Mouse (Mus musculus) CH12.LX (cell line): ENCODE data around the gene Sapcd2. TPM values are rescaled to one million over a fixed set of nuclear protein-coding genes. Genes with fewer than 3 reads are reported as not detected.

ENCODE experiments used
- DNase-seq: peaks from one replicate; pipeline ENCODE4 v3.0.0-alpha.2; 2013; ENCODE audit errors: extremely low read depth
- H3K27ac ChIP-seq: 2 replicates; pipeline ENCODE4 v1.5.1; 2012; ENCODE audit warnings: low read depth, mild to moderate bottlenecking, control low read depth, moderate library complexity; ENCODE audit not compliant: insufficient read depth
- H3K27me3 ChIP-seq: replicated peaks from 2 replicates; pipeline ENCODE3; 2012; ENCODE audit warnings: inconsistent platforms
- H3K36me3 ChIP-seq, 2 experiments: replicated peaks in 1 of 2; 2 replicates each; pipeline versions ENCODE3 to v1.6.1; 2012; ENCODE audit warnings: inconsistent platforms in 1 of 2, low read length in 1 of 2, mild to moderate bottlenecking in 1 of 2, mixed read lengths in 1 of 2, moderate library complexity in 1 of 2; ENCODE audit not compliant: control insufficient read depth in 1 of 2, insufficient read depth in 1 of 2
- H3K4me1 ChIP-seq, 2 experiments: 2 replicates each; pipeline ENCODE4 v1.6.1; 2012; ENCODE audit warnings: inconsistent platforms in 1 of 2, moderate library complexity in 1 of 2; ENCODE audit not compliant: insufficient read depth in 2 of 2, control insufficient read depth in 1 of 2
- H3K4me2 ChIP-seq: 2 replicates; pipeline ENCODE4 v1.6.1; 2012; ENCODE audit warnings: low read depth, mild to moderate bottlenecking, control low read depth; ENCODE audit not compliant: poor library complexity, insufficient read depth, severe bottlenecking
- H3K4me3 ChIP-seq, 3 experiments: fragments of 150-350 bp in 1 of 3; sonication (generic) in 1 of 3; replicated peaks in 1 of 3; 2 replicates each; pipeline versions ENCODE3 to v1.5.1; 2011 to 2012; ENCODE audit warnings: low read depth in 2 of 3, low read length in 2 of 3, mild to moderate bottlenecking in 2 of 3, moderate library complexity in 2 of 3, control low read depth in 1 of 3, improper control_type of control experiment in 1 of 3, inconsistent platforms in 1 of 3, mixed read lengths in 1 of 3; ENCODE audit not compliant: poor library complexity in 1 of 3
- H3K79me2 ChIP-seq: replicated peaks from 2 replicates; pipeline ENCODE4 v1.6.1; 2012; ENCODE audit warnings: mild to moderate bottlenecking, moderate library complexity; ENCODE audit not compliant: control insufficient read depth, poor library complexity, insufficient read depth, severe bottlenecking; ENCODE audit errors: extremely low read depth
- H3K9ac ChIP-seq: 2 replicates; pipeline ENCODE4 v1.6.1; 2012; ENCODE audit warnings: low read depth, mild to moderate bottlenecking, control low read depth, moderate library complexity; ENCODE audit not compliant: insufficient read depth
- H3K9me3 ChIP-seq: replicated peaks from 2 replicates; pipeline ENCODE3; 2012; ENCODE audit warnings: low read length, inconsistent platforms, mixed read lengths
- BHLHE40 ChIP-seq: IDR thresholded peaks from 2 replicates; pipeline ENCODE4 v1.6.1; 2011; ENCODE audit warnings: mild to moderate bottlenecking, low read depth, low read length, improper control_type of control experiment
- CHD2 ChIP-seq: IDR thresholded peaks from 2 replicates; pipeline ENCODE4 v1.6.1; 2011; ENCODE audit warnings: low read length, improper control_type of control experiment
- CTCF ChIP-seq, 2 experiments: IDR thresholded peaks in 1 of 2; conservative IDR thresholded peaks in 1 of 2; 2 replicates each; pipeline ENCODE4 v1.5.1; 2011 to 2012; ENCODE audit warnings: low read depth in 2 of 2, low read length in 2 of 2, improper control_type of control experiment in 1 of 2, inconsistent platforms in 1 of 2, mild to moderate bottlenecking in 1 of 2, moderate library complexity in 1 of 2
- E2F4 ChIP-seq: IDR thresholded peaks from 2 replicates; pipeline ENCODE4 v1.6.1; 2011; ENCODE audit warnings: low read depth, low read length, improper control_type of control experiment; ENCODE audit not compliant: insufficient replicate concordance
- ETS1 ChIP-seq: conservative IDR thresholded peaks from 2 replicates; pipeline ENCODE4 v1.6.1; 2012; ENCODE audit warnings: low read depth, mild to moderate bottlenecking, inconsistent platforms, low read length, improper control_type of control experiment, moderate library complexity
- GABPA ChIP-seq: IDR thresholded peaks from 2 replicates; pipeline ENCODE4 v1.6.1; 2012; ENCODE audit warnings: low read depth, low read length, improper control_type of control experiment, inconsistent platforms; ENCODE audit not compliant: insufficient replicate concordance
- JUND ChIP-seq: conservative IDR thresholded peaks from 2 replicates; pipeline ENCODE4 v1.6.1; 2011; ENCODE audit warnings: low read depth, low read length, improper control_type of control experiment
- KAT2A ChIP-seq: IDR thresholded peaks from 2 replicates; pipeline ENCODE4 v1.6.1; 2012; ENCODE audit warnings: low read length, improper control_type of control experiment, inconsistent platforms; ENCODE audit not compliant: insufficient replicate concordance
- MAX ChIP-seq: IDR thresholded peaks from 2 replicates; pipeline ENCODE4 v1.6.1; 2011; ENCODE audit warnings: low read length, improper control_type of control experiment
- NELFE ChIP-seq: IDR thresholded peaks from 2 replicates; pipeline ENCODE4 v1.6.1; 2011; ENCODE audit warnings: low read depth, low read length, improper control_type of control experiment
- NRF1 ChIP-seq: IDR thresholded peaks from 2 replicates; pipeline ENCODE4 v1.6.1; 2014; ENCODE audit warnings: low read depth, mild to moderate bottlenecking, inconsistent platforms, low read length, improper control_type of control experiment, moderate library complexity
- POLR2A ChIP-seq: IDR thresholded peaks from 2 replicates; pipeline ENCODE4 v1.6.1; 2011; ENCODE audit warnings: low read depth, mild to moderate bottlenecking, improper control_type of control experiment, low read length
- POLR2AphosphoS2 ChIP-seq: IDR thresholded peaks from 2 replicates; pipeline ENCODE4 v1.6.1; 2011; ENCODE audit warnings: low read depth, low read length, improper control_type of control experiment
- RAD21 ChIP-seq: IDR thresholded peaks from 2 replicates; pipeline ENCODE4 v1.6.1; 2011; ENCODE audit warnings: low read depth, mild to moderate bottlenecking, low read length, improper control_type of control experiment, moderate library complexity
- SIN3A ChIP-seq: IDR thresholded peaks from 2 replicates; pipeline ENCODE4 v1.6.1; 2012; ENCODE audit warnings: low read length, improper control_type of control experiment, inconsistent platforms
- SMC3 ChIP-seq: IDR thresholded peaks from 2 replicates; pipeline ENCODE4 v1.6.1; 2011; ENCODE audit warnings: low read depth, low read length, improper control_type of control experiment
- TBP ChIP-seq: conservative IDR thresholded peaks from 2 replicates; pipeline ENCODE4 v1.6.1; 2011; ENCODE audit warnings: low read depth, low read length, improper control_type of control experiment
- USF1 ChIP-seq: IDR thresholded peaks from 2 replicates; pipeline ENCODE4 v1.6.1; 2014; ENCODE audit warnings: low read depth, mild to moderate bottlenecking, inconsistent platforms, low read length, improper control_type of control experiment
- ZC3H11A ChIP-seq: IDR thresholded peaks from 2 replicates; pipeline ENCODE4 v1.6.1; 2012; ENCODE audit warnings: low read depth, mild to moderate bottlenecking, inconsistent platforms, low read length, improper control_type of control experiment
- ZKSCAN1 ChIP-seq: IDR thresholded peaks from 2 replicates; pipeline ENCODE4 v1.6.1; 2012; ENCODE audit warnings: low read depth, inconsistent platforms, low read length, improper control_type of control experiment, borderline replicate concordance
- ZNF384 ChIP-seq: IDR thresholded peaks from 2 replicates; pipeline ENCODE4 v1.6.1; 2012; ENCODE audit warnings: low read depth, low read length, improper control_type of control experiment, inconsistent platforms
- dilution Hi-C: fragments of 300-500 bp; cut with MboI; formaldehyde crosslinking; loops from 2 replicates; pipeline ENCODE4 v1.14.3; 2020; ENCODE audit warnings: low sequenced_read_pairs; ENCODE audit not compliant: extremely low pct_unique_long_range_greater_than_20kb, extremely low pct_ligation_motif_present
- in situ Hi-C: fragments of 300-500 bp; cut with MboI; formaldehyde crosslinking; loops from 3 replicates; pipeline ENCODE4 v1.14.3; 2019; ENCODE audit warnings: low sequenced_read_pairs, low pct_ligation_motif_present, low pct_unique_long_range_greater_than_20kb, mixed read lengths
- polyA plus RNA-seq: library from polyadenylated mRNA; unstranded; fragments of >175 nt; gene quantifications from 2 replicates; pipeline ENCODE4 v1.2.1, GENCODE M21; 2012; ENCODE audit warnings: low read depth; ENCODE audit not compliant: insufficient read length
- total RNA-seq, 2 experiments: library from RNA; depleted of rRNA; stranded (reverse); fragments of 300-350 nt in 1 of 2; fragments of >200 nt in 1 of 2; gene quantifications; 2 replicates each; pipeline ENCODE4 v1.2.3; 2012 to 2014

The Sapcd2 gene
- total and polyA plus RNA-seq, 3 experiments, result 16.9 to 27.3 (median 22.5) TPM

- no peak for TF ChIP-seq SIN3A
- no peak for TF ChIP-seq SMC3
- TF ChIP-seq E2F4, result no peak
- TF ChIP-seq, all 38 proteins: peak for 0
- Histone ChIP-seq H3K9me3 (no peaks in the 10 kb centered on the region), H3K4me2 (no peak within 1 kb of the TSS), H3K9ac (no peak within 1 kb of the TSS), H3K27me3 (peaks cover 85% of the 10 kb centered on the region), H3K36me3 (no peaks in the 10 kb centered on the region), H3K79me2 (no peaks in the 10 kb centered on the region), H3K27ac (no peak within 1 kb of the TSS), H3K4me3 (no peak within 1 kb of the TSS), H3K4me1 (peaks cover 0 to 5% of the 10 kb centered on the region in 2 experiments; a peak in 2 of 4 replicates)
- in situ Hi-C loops (no loop called here), dilution Hi-C loops (no loop called here)
- DNase-seq, result no peak
These were observed 23.8 kb downstream of the Sapcd2 start, which contains the start of gene Entpd2 for GRCm38 (mm10) chr2:25395721-25396596. TSS of gene Entpd2 (plus strand) at chr2:25395874.

GRCm38 (mm10) chr2:25396597-25396983 is 24.5 kb downstream of the Sapcd2 start:
- Histone ChIP-seq H3K79me2 (no peaks in the 10 kb centered on the region), H3K4me1 (no peaks in the 10 kb centered on the region), H3K4me2 (no peak overlapping the region), H3K27ac (no peak overlapping the region), H3K9ac (no peak overlapping the region), H3K9me3 (no peaks in the 10 kb centered on the region)
- dilution Hi-C loops (no loop called here), in situ Hi-C loops (no loop called here)
- TF ChIP-seq CTCF (conservative IDR thresholded peaks at IDR 0.05 in 1 of 2, IDR thresholded peaks at IDR 0.05 in 1 of 2; ENCODE audit: low read depth in 2 of 2, low read length in 2 of 2) (no peak), E2F4 (no peak), MAX (no peak), USF1 (no peak)
- TF ChIP-seq, all 38 proteins: peak for 0
- peaks cover 90% of the 10 kb centered on the region for H3K27me3 ChIP-seq
- no peak overlapping the region for H3K4me3 ChIP-seq
- no peaks in the 10 kb centered on the region for H3K36me3 ChIP-seq
- no peak for DNase-seq

GRCm38 (mm10) chr2:25397010-25397409 is 24.9 kb downstream of the Sapcd2 start:
- Histone ChIP-seq H3K36me3 (no peaks in the 10 kb centered on the region), H3K9me3 (no peaks in the 10 kb centered on the region), H3K79me2 (no peaks in the 10 kb centered on the region), H3K4me3 (no peak overlapping the region), H3K9ac (no peak overlapping the region), H3K27me3 (peaks cover 90% of the 10 kb centered on the region), H3K4me2 (no peak overlapping the region), H3K4me1 (no peaks in the 10 kb centered on the region), H3K27ac (no peak overlapping the region)
- DNase-seq, result no peak
- dilution Hi-C loops, result no loop called here
- TF ChIP-seq RAD21, result no peak
- TF ChIP-seq E2F4, result no peak
- no peak for TF ChIP-seq BHLHE40
- no peak for TF ChIP-seq ZNF384
- TF ChIP-seq CHD2, result no peak
- no peak for TF ChIP-seq TBP
- no peak for TF ChIP-seq JUND
- no peak for TF ChIP-seq NELFE
- TF ChIP-seq NRF1, result no peak
- no peak for TF ChIP-seq ETS1
- no peak for TF ChIP-seq GABPA
- TF ChIP-seq KAT2A, result no peak
- no peak for TF ChIP-seq POLR2A
- no peak for TF ChIP-seq POLR2AphosphoS2
- no peak for TF ChIP-seq ZKSCAN1
- no peak for TF ChIP-seq ZC3H11A
- in situ Hi-C loops, result no loop called here
